Mouse (Mus musculus) neutrophil, adult 5-6 weeks (primary cell): ENCODE data around the gene Fam83g. TPM values are rescaled to one million over a fixed set of nuclear protein-coding genes. Genes with fewer than 3 reads are reported as not detected.

ENCODE experiments used
- ATAC-seq: fragments of 151-379, 151-347 bp; 2 replicates; pipeline ENCODE4 v1.8.0; 2017; ENCODE audit warnings: mild to moderate bottlenecking, moderate TSS enrichment; ENCODE audit not compliant: insufficient number of reproducible peaks, poor library complexity, low FRiP score, severe bottlenecking; ENCODE audit errors: extremely low read depth
- total RNA-seq: library from RNA; stranded (forward); fragments of 200-1000 nt; gene quantifications from 2 replicates; pipeline ENCODE4 v1.2.3, GENCODE M21; 2017

The Fam83g gene
- total RNA-seq, 1 experiment from 2014 or later = 1.7 TPM

DNA sequence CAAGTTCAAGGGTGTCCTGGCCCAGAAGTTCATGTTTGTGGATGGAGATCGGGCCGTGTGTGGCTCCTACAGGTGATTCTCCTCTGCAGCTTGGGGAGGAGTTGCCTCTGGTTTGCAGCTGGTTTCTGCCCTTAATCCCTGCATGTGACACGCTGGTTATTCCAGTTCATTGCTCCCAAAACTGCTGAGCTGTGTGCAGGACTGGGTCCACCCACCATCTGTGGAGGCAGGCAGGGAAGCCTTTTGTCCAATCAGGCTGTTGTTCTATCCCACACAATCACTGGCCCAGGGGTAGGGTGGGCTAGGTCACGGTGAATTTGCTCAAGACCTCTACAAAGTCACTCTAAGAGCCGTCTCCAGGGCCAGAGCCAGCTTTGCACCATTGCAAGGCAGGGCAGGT, 17.8 kb downstream of the Fam83g start:
- no peak for ATAC-seq

DNA sequence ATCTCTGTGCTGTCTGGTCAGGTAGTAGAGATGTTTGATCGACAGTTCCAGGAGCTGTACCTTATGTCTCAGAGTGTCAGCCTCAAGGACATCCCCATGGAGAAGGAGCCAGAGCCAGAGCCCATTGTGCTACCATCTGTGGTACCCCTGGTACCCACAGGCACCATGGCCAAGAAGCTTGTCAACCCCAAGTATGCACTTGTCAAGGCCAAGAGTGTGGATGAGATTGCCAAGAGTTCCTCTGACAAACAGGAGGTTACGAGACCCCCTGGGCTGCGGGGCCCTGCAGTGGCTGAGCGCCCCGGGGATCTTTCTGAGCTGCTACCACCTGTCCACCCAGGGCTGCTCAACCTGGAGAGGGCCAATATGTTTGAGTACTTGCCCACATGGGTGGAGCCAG, 18.6 kb downstream of the Fam83g start:
- ATAC-seq = no peak

DNA sequence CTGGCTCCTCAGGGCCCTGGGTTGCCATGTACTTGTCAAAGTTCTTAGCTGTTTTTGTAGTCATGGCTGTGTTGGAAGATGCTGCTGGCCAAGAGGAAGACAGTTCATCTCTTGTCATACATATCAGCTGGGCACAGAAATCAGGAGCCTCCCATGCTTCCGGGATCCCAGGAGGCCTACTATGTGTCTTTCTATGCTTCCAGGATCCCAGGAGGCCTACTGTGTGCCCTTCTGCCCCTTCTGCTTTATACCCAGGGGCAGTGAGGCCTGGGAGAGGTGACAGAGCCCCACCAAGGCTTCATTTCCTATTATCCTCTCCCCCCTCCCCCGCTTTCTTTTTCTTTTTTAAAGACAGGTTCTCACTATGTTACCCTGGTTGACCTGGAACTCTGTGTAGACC, 21.7 kb downstream of the Fam83g start:
- no peak for ATAC-seq

DNA sequence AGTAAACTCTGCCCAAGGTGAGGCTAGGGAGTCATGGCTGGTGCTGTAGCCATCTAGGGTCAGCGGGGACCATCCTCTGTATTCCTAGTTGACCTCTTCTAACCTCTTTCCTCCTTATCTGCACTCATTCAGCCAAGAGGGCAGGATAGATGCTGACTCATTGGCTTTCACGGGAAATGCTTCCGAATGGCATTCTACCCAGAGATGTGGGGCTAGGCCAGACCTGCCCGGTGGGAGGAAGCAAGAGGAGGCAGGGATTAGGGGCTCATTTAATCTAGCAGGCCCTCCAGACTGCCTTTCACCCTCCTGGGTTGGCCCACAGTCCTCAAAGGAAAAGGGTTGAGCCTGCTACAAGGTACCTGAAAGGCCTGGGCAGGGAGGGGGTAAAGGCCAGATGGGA, 22.3 kb downstream of the Fam83g start:
- no peak for ATAC-seq

DNA sequence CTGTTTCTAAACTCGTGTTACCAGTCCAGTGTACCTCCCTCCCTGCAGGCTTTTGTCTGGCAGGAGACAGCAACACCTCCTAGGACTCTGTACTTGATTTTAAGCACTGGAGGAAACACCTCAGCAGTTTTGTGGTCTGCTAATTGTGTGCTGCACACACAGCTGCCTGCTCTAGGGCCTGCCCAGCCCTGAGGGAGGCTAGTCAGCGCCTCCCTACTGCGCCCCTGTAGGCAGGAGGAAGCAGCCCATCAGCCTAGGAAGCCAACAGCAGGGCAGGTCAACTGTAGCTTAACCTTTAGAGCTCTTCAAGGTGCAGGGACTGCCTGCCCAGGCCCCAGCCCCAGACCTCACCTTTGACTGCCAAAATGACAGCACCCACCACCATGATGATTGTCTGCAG, 25.0 kb downstream of the Fam83g start:
- no peak for ATAC-seq

DNA sequence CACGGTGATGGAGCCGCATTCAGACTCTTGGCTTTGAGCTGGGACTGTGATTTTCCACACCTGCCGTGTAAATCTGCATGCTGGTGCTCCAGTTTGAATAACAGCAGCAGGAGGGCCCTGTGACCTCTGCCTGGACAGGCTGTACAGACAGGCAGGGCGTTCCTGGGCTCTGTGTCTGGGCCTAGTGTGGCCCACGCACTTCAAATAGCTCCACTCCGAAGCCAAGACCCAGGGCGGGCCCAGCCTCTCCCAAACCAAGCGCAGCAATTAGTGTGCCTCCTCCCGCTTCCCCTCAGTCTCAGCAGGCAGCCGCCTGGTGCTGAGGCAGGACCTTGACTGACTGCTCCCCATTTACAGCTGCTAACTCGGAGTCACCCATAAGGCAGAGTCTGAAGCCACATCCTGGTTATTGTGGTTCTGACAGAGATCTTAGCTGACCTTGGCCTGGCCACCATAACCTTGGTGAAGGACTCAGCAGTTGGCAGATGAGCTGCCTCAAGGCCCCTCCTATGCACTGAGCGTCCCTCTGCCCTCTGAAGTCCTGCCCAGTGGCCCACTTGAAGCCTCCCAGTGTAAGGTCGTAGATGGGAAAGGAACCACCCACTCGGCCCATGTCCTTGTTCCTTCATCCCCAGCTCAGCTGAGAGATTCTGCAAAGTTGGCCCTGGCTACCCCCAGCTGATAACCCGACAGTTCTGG, 29.4 kb downstream of the Fam83g start:
- no peak for ATAC-seq

DNA sequence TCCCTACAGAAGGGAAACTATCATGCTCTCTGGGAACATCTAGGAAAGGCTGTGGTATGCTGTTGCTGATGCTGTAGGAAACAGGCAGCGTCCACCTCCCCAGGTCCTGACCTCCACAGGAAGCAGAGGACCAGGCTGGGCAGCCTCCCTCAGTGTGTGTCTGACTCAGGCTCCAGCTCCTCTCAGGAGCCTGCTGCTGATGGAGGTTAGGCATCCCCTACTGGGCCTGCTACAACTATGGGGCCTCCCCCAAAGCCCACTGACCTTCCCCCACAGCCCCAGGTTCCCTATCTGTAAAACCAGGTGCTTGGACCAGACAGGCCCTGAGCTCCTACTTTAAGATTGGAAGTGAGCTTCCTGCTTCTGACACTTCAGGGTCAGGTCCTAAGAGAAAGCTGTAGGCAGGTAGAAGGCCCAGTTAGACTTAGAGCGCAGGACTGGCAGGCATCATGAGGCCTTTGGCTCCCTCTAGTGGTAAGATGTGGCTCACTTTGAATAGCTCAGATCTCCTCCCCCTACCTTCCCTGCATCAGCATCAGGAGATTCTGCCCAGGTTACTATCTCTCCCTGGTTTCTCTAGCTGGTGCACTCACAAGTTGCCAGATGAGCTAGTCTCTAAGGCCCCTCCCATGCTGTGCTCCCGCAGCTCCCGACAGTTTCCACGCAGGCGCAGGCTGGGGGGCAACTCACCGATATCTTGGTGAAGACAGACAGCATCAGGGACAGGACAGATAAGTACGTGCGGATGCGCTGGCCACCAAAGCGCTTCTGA, 30.6 kb downstream of the Fam83g start:
- ATAC-seq = peak; percentile 67

DNA sequence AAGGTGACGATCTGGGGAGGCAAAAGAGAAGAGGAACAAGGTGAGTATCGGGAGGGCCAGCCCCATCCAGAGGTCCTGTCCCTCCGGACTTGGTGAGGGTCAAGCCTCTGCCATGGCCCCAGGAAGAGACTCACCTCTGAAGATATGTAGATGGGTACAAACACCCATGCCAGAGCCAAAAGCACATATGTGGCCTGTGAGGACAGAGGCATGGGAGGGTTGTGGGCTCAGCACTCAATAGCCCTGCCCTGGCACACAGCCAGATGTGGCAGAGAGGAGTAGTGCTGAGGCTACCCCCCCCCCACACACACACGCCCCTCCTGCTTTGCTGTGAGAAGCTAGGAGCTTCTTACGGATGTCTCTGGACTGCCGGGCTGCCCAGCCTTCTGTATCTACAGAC, 31.2 kb downstream of the Fam83g start:
- ATAC-seq = no peak

DNA sequence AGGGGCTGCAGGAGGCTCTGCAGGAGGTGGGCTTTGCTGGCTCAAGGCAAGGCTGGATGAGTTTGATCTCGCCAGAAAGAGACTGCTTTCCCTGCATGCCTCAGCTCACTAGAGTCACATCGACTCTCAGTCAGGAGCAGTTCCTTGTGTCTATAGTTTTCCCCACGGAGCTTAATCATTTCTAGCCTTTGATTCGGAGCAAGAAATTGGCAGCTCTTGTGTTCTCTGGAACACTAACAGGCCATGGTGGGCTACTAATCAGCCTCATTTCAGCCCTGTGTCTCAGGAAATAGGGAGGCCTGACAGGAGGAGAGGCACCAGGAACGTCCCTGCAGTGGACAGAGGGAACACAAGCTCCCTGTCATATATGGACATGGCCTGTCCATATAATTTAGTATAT, 34.1 kb downstream of the Fam83g start:
- no peak for ATAC-seq

DNA sequence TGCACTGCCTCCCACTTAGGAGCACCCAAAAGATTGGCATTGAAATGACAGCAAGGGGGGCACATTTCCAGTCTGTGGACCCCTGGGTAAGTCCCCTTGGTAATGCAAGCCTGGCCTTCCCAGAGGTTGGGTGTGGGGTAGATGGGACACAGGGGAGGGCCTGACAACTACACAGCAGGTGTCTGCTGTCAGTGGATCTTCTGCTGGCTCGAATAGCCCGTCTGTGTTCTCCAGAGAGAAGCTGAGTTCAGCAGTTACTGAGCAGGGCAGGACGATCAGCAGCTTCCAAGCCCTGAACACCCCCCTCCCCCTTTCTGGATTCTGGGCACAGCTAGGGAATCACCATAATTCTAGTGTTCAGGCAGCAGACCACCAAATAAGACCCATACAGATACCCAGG, 35.5 kb downstream of the Fam83g start:
- ATAC-seq = no peak

DNA sequence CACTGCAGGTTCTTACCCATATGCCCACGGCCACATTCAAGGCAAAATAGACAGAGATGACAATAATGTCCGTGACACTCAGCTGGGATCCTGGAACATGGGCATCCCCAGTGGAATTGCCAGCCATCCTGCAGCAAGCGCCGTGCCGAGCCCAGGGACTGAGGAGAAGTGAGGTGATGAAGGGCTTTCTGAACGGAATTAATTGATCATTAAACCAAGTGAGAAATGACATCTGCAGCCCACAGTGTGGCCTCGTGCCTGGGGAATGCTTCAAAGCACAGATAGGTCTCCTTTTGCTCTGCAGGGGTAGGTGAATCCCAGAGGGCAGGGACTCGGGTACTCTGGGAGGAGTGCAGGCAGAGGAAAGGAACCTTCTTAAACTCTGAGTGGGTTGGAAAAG, 35.9 kb downstream of the Fam83g start:
- ATAC-seq = no peak

DNA sequence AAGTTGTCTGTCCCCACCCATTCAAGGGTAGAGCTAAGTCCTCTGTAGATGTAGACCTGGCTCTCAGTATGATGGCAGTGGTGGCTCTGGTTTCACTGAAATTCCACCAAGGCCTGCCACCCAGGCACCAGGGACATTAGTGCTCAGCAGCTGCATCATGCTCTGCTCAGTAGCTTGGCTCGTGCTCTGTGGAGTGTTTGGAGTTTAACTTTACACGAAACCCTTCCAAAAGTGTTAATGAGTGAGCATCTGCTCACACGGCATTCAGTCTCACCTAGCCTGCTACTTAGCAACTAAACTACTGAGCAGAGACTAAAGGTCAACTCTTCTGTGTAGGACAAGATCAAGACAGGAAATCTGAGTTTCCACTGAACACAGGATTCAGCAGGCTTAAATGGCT, 36.7 kb downstream of the Fam83g start, which contains the start of gene Slc5a10:
Gene Slc5a10, minus strand, starts transcription at position 191 of the 400 bp plus-strand sequence.
- no peak for ATAC-seq

DNA sequence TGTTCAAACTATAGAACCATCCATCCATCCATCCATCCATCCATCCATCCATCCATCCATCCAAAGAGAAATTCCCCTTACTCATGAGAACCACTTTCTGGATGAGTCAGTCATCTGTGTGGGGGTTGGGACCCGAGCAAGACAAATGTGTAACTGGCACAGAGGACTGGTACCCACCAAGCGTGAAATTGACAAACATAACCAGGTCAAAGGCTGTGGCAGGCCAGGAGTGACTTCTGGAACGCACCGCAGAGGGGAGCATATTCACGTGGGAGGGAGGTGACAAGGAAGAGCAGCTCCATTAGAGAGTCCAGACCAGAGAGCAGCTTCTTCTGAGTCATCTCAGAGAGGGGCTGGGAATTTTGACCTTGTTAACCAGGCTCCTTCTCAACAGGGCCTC, 38.2 kb downstream of the Fam83g start:
- no peak for ATAC-seq

DNA sequence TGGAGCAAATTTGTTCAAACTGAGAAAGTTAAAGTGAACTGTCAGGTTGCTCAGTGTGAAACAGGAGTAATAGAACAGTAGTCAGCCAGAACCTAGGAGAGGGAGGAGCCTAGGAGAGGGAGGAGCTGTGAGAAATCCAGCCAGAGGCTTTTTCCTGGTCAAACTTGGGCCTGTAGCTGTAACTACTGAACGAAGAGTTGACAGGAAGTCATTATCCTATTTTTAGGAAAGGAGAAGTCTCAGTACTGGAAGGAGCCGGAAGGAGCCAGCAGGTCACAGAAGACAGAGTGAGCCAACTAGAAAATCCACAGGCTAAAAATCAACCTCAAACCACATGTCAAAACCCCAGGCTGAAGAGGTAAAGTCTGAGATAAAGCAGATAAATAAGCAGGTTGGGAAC, 44.1 kb downstream of the Fam83g start:
- no peak for ATAC-seq

DNA sequence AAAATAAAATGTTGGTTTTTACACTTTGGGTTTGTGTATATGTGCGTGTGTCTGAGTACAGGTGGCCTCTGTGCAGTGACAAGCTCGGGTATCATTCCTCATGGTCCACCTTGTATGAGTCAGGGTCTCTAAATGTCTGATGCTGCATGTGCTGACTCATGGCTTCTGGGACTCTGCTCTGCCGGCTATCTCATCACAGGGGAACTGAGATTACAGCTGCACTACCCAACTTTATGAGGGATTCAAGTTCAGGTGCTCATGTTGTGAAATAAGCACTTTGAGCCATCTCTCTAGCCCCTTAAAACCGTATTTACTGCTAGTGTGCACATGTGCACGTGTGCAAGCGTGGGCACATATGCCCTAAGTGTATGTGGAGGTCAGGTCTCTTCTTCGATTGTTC, 48.8 kb downstream of the Fam83g start:
- ATAC-seq = no peak

DNA sequence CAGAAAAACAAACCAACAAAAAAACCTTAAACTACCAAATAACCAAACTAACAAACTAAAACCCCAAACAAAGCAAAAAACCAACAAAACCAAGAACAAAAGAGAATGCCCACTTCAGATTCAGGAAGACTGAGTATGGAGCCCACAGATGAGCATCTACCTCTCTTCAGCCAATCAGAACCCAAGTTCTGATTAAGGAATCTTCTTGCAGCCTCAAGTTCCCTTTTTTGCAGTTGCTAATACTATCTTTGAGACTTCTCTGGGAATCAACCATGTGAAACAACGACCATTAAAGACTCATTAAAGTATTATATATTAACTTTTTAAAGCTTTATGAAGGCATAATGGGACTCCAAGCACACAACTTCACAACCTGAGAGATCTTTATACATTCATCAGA, 53.4 kb downstream of the Fam83g start:
- no peak for ATAC-seq

DNA sequence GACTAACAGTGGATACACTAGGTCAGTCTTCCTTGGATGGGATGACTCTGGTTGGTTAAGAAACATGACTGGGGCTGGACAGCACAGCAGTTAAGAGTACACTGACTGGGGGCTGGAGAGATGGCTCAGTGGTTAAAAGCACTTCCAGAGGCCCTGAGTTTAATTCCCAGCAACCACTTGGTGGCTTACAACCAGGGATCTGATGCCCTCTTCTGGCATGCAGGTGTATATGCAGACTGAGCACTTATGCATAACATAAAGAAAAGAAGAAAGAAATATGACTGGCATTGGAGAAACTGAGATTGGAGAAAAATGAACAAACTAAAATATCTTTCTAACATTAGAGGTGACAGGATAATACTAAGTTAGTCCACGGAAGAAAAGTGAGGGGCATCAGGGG, 56.6 kb downstream of the Fam83g start:
- ATAC-seq = no peak

DNA sequence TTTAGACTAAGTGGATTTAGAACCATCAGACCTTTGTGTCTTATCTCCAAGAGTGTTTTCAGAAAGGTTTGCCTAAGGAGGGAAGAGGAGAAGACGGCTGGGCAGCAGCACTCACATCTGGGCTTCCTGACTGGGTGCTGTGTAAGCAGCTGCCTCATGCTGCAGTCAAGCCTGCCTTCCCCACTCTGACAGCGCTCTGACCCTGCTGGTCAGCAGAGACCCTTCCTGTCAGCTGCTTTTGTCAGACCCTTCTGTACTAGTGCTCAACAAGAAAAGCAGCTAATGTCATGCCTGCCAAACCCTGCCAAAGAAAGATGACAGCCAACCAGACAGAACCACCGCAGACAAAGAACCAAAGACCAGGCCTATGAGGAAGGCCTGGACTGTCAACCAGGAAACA, 59.9 kb downstream of the Fam83g start:
- no peak for ATAC-seq

DNA sequence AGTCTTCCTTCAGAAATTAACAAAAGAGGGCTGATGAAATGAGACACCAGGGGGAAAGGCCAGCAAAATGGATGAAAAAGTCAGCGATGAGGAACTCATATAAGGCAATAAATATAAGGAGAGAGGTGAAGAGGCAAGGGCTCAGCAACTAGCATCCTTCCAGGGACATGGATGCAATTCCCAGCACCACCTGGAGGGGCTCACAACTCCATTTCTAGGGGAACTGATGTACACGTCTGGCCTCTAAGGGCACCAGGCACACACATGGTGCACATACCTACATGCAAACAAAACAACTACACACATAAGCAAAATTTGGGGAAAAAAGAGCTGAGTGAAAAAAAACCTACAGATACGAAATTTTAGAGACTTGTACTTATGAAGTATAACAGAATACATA, 60.6 kb downstream of the Fam83g start:
- no peak for ATAC-seq

DNA sequence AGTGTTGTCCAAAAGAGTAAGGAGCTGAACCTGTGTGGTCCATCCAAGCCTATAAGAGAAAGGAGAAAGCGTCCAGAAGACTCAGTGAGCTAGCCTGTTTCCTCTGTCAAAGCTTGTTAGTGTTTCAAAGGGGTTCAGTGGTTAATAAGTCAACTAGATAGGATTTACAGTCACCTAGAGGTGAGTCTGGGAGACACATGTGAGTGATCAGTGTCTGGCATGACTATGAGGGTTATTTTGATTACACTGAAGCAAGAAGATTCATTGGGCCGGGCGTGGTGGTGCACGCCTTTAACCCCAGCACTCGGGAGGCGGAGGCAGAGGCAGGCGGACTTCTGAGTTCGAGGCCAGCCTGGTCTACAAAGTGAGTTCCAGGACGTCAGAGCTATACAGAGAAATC, 61.9 kb downstream of the Fam83g start:
- ATAC-seq = no peak

DNA sequence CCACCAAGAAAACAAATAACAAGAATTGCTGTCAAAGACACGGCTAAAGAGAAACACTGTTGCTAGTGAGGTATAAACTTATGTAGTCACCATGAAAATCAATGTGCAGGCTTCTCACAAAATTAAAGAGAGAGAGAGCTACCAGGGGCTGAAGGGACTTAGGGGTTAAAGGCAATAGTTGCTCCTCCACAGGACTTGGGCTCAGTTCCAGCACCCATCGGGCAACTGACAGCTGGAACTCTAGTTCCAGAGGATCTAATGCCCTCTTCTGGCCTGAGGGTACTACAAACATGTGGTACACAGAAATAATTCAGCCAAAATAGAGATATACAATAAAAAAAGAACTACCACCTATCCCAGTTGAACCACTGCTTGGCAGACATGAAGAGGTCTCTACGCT, 63.3 kb downstream of the Fam83g start:
- no peak for ATAC-seq
